Mouse (Mus musculus) kidney, adult 2 months (tissue): ENCODE data around the gene Rhobtb3.

Source experiments
- CTCF ChIP-seq: fragments of 200-500 bp; conservative IDR thresholded peaks from 2 replicates; pipeline ENCODE4 v1.5.1; 2011; ENCODE audit warnings: low read depth, mild to moderate bottlenecking, control low read depth, low read length, moderate library complexity, mixed read lengths; ENCODE audit not compliant: insufficient read depth, insufficient read length
- POLR2A ChIP-seq: fragments of 200-500 bp; IDR thresholded peaks from one replicate; pipeline ENCODE4 v1.6.1; 2011; ENCODE audit warnings: low read depth, low read length, control low read depth

GRCm38 (mm10) chr13:75853118-75853517, 90.6 kb downstream of the Rhobtb3 start:
- no peak for TF ChIP-seq CTCF
- no peak for TF ChIP-seq POLR2A
